Mouse (Mus musculus) ZHBTc4 (cell line): ENCODE results near the gene Hsd17b1.

ENCODE experiments used
- DNase-seq: peaks from one replicate; pipeline ENCODE4 v3.0.0-alpha.2; 2011; ENCODE audit warnings: low read depth, low spot score

Gene Hsd17b1

GRCm38 (mm10) chr11:101078121-101078520, at the start of gene Hsd17b1:
Hsd17b1 (plus strand) TSS chr11:101078411.
- no peak for DNase-seq

- DNase-seq = no peak
These were observed 48.9 kb upstream of the Hsd17b1 start for GRCm38 (mm10) chr11:101029320-101029719.

GRCm38 (mm10) chr11:101030136-101030807, 47.9 kb upstream of the Hsd17b1 start:
- DNase-seq = no peak

GRCm38 (mm10) chr11:101030808-101031156, 47.4 kb upstream of the Hsd17b1 start:
- DNase-seq = no peak

- no peak for DNase-seq
These were observed 46.7 kb upstream of the Hsd17b1 start for GRCm38 (mm10) chr11:101031470-101031869.

- DNase-seq = no peak
These were observed 44.2 kb upstream of the Hsd17b1 start for GRCm38 (mm10) chr11:101033856-101034500.

GRCm38 (mm10) chr11:101034614-101035327, 43.4 kb upstream of the Hsd17b1 start:
- DNase-seq = no peak

- DNase-seq = no peak
These were observed 42.9 kb upstream of the Hsd17b1 start for GRCm38 (mm10) chr11:101035328-101035695.

- no peak for DNase-seq
These were observed 40.4 kb upstream of the Hsd17b1 start for GRCm38 (mm10) chr11:101037795-101038194.

GRCm38 (mm10) chr11:101045826-101046225, 32.4 kb upstream of the Hsd17b1 start:
- no peak for DNase-seq

GRCm38 (mm10) chr11:101046440-101046839, 31.8 kb upstream of the Hsd17b1 start:
- no peak for DNase-seq

- DNase-seq = no peak
These were observed 30.7 kb upstream of the Hsd17b1 start for GRCm38 (mm10) chr11:101047502-101047901.

GRCm38 (mm10) chr11:101050359-101050758, 27.9 kb upstream of the Hsd17b1 start:
- DNase-seq = no peak

GRCm38 (mm10) chr11:101051051-101051493, 27.1 kb upstream of the Hsd17b1 start:
- no peak for DNase-seq

- no peak for DNase-seq
These were observed 26.6 kb upstream of the Hsd17b1 start for GRCm38 (mm10) chr11:101051617-101052016.

GRCm38 (mm10) chr11:101052751-101053473, 25.3 kb upstream of the Hsd17b1 start:
- no peak for DNase-seq

- DNase-seq = peak; percentile 70
These were observed 24.2 kb upstream of the Hsd17b1 start for GRCm38 (mm10) chr11:101053974-101054373.

- DNase-seq = no peak
These were observed 22.8 kb upstream of the Hsd17b1 start for GRCm38 (mm10) chr11:101055418-101055817.

- no peak for DNase-seq
These were observed 21.3 kb upstream of the Hsd17b1 start for GRCm38 (mm10) chr11:101056885-101057284.

- peak; percentile 84 for DNase-seq
These were observed 20.4 kb upstream of the Hsd17b1 start for GRCm38 (mm10) chr11:101057860-101058259.

GRCm38 (mm10) chr11:101058726-101059125, 19.5 kb upstream of the Hsd17b1 start:
- DNase-seq = no peak

GRCm38 (mm10) chr11:101059473-101059872, 18.7 kb upstream of the Hsd17b1 start:
- DNase-seq = no peak
